In the genomic region with DNA sequence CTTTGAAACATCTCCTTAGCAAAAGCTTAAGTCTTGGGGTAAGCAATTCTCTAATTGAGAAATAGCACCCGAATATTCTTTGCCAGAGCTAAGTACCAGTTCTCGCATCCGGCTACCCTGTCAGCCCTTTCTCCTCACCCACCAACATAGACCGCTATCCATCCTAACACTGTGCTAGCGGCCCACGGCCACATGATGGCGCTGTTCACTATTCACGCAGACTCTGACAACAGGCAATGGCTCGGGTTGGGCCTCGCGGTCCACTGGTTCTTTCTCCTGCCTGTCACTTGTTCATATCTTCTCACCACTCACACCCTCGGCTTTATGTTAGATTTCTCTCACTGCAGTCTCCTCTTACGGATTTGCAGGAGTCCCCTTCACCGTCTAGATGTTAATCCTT, we compare ENCODE assay signal across 8 mouse cellular contexts. TPM values are rescaled to one million over a fixed set of nuclear protein-coding genes. Genes with fewer than 3 reads are reported as not detected.
DNase-seq lines count a peak whose midpoint lies in the region; ATAC-seq and TF ChIP-seq lines count a peak whose summit lies in the region.

No protein-coding gene starts in this region.

- no peak overlapping the region for H3K4me2 ChIP-seq in kidney, embryonic 14.5 days (replicated peaks; ENCODE audit: low read depth, low read length)
- H3K4me2 ChIP-seq in forebrain, embryonic 15.5 days (replicated peaks): no peak overlapping the region

- H3K4me1 ChIP-seq in kidney, embryonic 14.5 days (ENCODE audit: control insufficient read depth, insufficient read depth, low read length): no peaks in the 10 kb centered on the region
- no peaks in the 10 kb centered on the region for H3K4me1 ChIP-seq in ES-Bruce4 (ENCODE audit: control insufficient read depth, insufficient read depth, low read length)
- H3K4me1 ChIP-seq in bone marrow macrophage, adult 2 months (ENCODE audit: control insufficient read depth, insufficient read depth, low read length): no peaks in the 10 kb centered on the region
- no peaks in the 10 kb centered on the region for H3K4me1 ChIP-seq in forebrain, embryonic 15.5 days

- peak; percentile 63 for DNase-seq in kidney, adult 18-20 months
- peak; percentile 46 for DNase-seq in gastrocnemius, adult 2 months
- DNase-seq in liver: peak; percentile 58
- peak; percentile 68 for DNase-seq in ovary, postnatal 36 days (ENCODE audit: low spot score)

- H3K36me3 ChIP-seq in kidney, embryonic 14.5 days (ENCODE audit: control insufficient read depth, insufficient read depth, low read length): no peaks in the 10 kb centered on the region
- H3K36me3 ChIP-seq in ES-Bruce4 (ENCODE audit: control insufficient read depth, insufficient read depth, low read length, poor library complexity, severe bottlenecking): no peaks in the 10 kb centered on the region
- H3K36me3 ChIP-seq in forebrain, embryonic 15.5 days: no peaks in the 10 kb centered on the region

- no peak overlapping the region for H3K27ac ChIP-seq in kidney, embryonic 14.5 days (ENCODE audit: low read depth, low read length)
- H3K27ac ChIP-seq in ES-Bruce4 (ENCODE audit: insufficient read depth, low read length): no peak overlapping the region
- no peak overlapping the region for H3K27ac ChIP-seq in bone marrow macrophage, adult 2 months (ENCODE audit: insufficient read depth, low read depth, low read length)
- no peak overlapping the region for H3K27ac ChIP-seq in gastrocnemius, adult 2 months
- no peak overlapping the region for H3K27ac ChIP-seq in forebrain, embryonic 15.5 days (replicated peaks)

- TF ChIP-seq POLR2A in ES-Bruce4 (IDR thresholded peaks at IDR 0.05; ENCODE audit: insufficient read depth, low read length): no peak
- TF ChIP-seq POLR2A in bone marrow macrophage, adult 2 months (IDR thresholded peaks at IDR 0.05; ENCODE audit: borderline replicate concordance, low read depth, low read length): no peak

- TF ChIP-seq EP300 in ES-Bruce4 (IDR thresholded peaks at IDR 0.05; ENCODE audit: insufficient read depth, low read depth, low read length): no peak

- H3K27me3 ChIP-seq in kidney, embryonic 14.5 days (ENCODE audit: control insufficient read depth, insufficient read depth, low read length): no peaks in the 10 kb centered on the region
- H3K27me3 ChIP-seq in ES-Bruce4 (ENCODE audit: control insufficient read depth, insufficient read depth, low read length, poor library complexity, severe bottlenecking): no peaks in the 10 kb centered on the region
- no peaks in the 10 kb centered on the region for H3K27me3 ChIP-seq in forebrain, embryonic 15.5 days

- no peak overlapping the region for H3K9ac ChIP-seq in kidney, embryonic 14.5 days (ENCODE audit: low read depth, low read length)
- H3K9ac ChIP-seq in ES-Bruce4 (ENCODE audit: low read depth, poor library complexity, severe bottlenecking): no peak overlapping the region
- no peak overlapping the region for H3K9ac ChIP-seq in forebrain, embryonic 15.5 days (replicated peaks)

- H3K4me3 ChIP-seq in kidney, embryonic 14.5 days (ENCODE audit: low read length): no peak overlapping the region
- H3K4me3 ChIP-seq in ES-Bruce4 (ENCODE audit: low read depth, low read length): no peak overlapping the region
- no peak overlapping the region for H3K4me3 ChIP-seq in bone marrow macrophage, adult 2 months (ENCODE audit: insufficient read depth, low read length)
- H3K4me3 ChIP-seq in gastrocnemius, adult 2 months: no peak overlapping the region
- H3K4me3 ChIP-seq in forebrain, embryonic 15.5 days: no peak overlapping the region

- ATAC-seq in kidney, embryonic 14.5 days (ENCODE audit: low FRiP score, low TSS enrichment): no peak
- ATAC-seq in forebrain, embryonic 15.5 days (replicated peaks): no peak

- peak; percentile 98 for TF ChIP-seq CTCF in ES-Bruce4 (IDR thresholded peaks at IDR 0.05; ENCODE audit: low read depth, low read length)
- TF ChIP-seq CTCF in bone marrow macrophage, adult 2 months (IDR thresholded peaks at IDR 0.05; ENCODE audit: low read depth, low read length): peak; percentile 55; the same call in 1 of the 2 replicates
- TF ChIP-seq CTCF in gastrocnemius, adult 2 months (IDR thresholded peaks at IDR 0.05): peak; percentile 73

- H3K9me3 ChIP-seq in kidney, embryonic 14.5 days (ENCODE audit: control insufficient read depth, low read length): peaks cover 4% of the 10 kb centered on the region; the same call in 1 of the 2 replicates
- no peaks in the 10 kb centered on the region for H3K9me3 ChIP-seq in ES-Bruce4 (replicated peaks; ENCODE audit: control insufficient read depth, insufficient read depth, low read length, poor library complexity, severe bottlenecking)
- H3K9me3 ChIP-seq in forebrain, embryonic 15.5 days: no peaks in the 10 kb centered on the region

- intact Hi-C loops in gastrocnemius, adult 2 months (cut with DNase I): loop anchor here (2.0 kb wide), 1 partner anchor 217 kb away; no protein-coding TSS in a partner anchor

- WGBS in kidney, embryonic 14.5 days: 54% methylated on average over 14 of the region's 14 CpGs
- 47% methylated on average over 14 of the region's 14 CpGs for WGBS in forebrain, embryonic 15.5 days

RNA-seq across cellular contexts. Expression of a gene that starts 14.7 kb away (rescaled TPM):
- polyA plus RNA-seq in kidney, embryonic 14.5 days (2014; fragmentation: Nextera tagmentation; extraction: Ambion mirVana): 47.8 and 48.1 TPM in 2 replicates
- 15.5 and 17.6 TPM in 2 replicates for polyA plus RNA-seq in ES-Bruce4 (2011; ENCODE audit: insufficient read depth, insufficient read length, low read depth, missing spikeins)
- polyA plus RNA-seq in bone marrow macrophage, adult 2 months (2012; ENCODE audit: insufficient read depth, insufficient read length, missing spikeins): 8.8 and 11.8 TPM in 2 replicates
- 100 to 1,000 TPM in 1 of 2 experiments, 10 to 100 TPM in 1; 86.2 to 154 TPM for total RNA-seq in gastrocnemius, adult 2 months (2021)
- polyA plus RNA-seq in forebrain, embryonic 15.5 days (2015; fragmentation: Nextera tagmentation; extraction: Ambion mirVana): 32.2 and 32.3 TPM in 2 replicates

RNA-seq across cellular contexts. Expression of a gene that starts 28.0 kb away (rescaled TPM):
- 6.5 and 7.8 TPM in 2 replicates for polyA plus RNA-seq in kidney, embryonic 14.5 days (2014; fragmentation: Nextera tagmentation; extraction: Ambion mirVana)
- polyA plus RNA-seq in ES-Bruce4 (2011; ENCODE audit: insufficient read depth, insufficient read length, low read depth, missing spikeins): not detected in 2 replicates
- not detected in 2 replicates for polyA plus RNA-seq in bone marrow macrophage, adult 2 months (2012; ENCODE audit: insufficient read depth, insufficient read length, missing spikeins)
- total RNA-seq in gastrocnemius, adult 2 months (2021): not detected
- 0.23 and 0.28 TPM in 2 replicates for polyA plus RNA-seq in forebrain, embryonic 15.5 days (2015; fragmentation: Nextera tagmentation; extraction: Ambion mirVana)

RNA-seq across cellular contexts. Expression of a gene that starts 32.5 kb away (rescaled TPM):
- 52.2 and 77.2 TPM in 2 replicates for polyA plus RNA-seq in kidney, embryonic 14.5 days (2014; fragmentation: Nextera tagmentation; extraction: Ambion mirVana)
- polyA plus RNA-seq in ES-Bruce4 (2011; ENCODE audit: insufficient read depth, insufficient read length, low read depth, missing spikeins): 201 and 210 TPM in 2 replicates
- 17.6 and 21.1 TPM in 2 replicates for polyA plus RNA-seq in bone marrow macrophage, adult 2 months (2012; ENCODE audit: insufficient read depth, insufficient read length, missing spikeins)
- 10 to 100 TPM; 17.5 to 19.6 TPM for total RNA-seq in gastrocnemius, adult 2 months (2021)
- polyA plus RNA-seq in forebrain, embryonic 15.5 days (2015; fragmentation: Nextera tagmentation; extraction: Ambion mirVana): 49.3 and 57.8 TPM in 2 replicates

RNA-seq across cellular contexts. Expression of a gene that starts 37.5 kb away (rescaled TPM):
- 83.0 and 99.3 TPM in 2 replicates for polyA plus RNA-seq in kidney, embryonic 14.5 days (2014; fragmentation: Nextera tagmentation; extraction: Ambion mirVana)
- 18.6 and 19.1 TPM in 2 replicates for polyA plus RNA-seq in ES-Bruce4 (2011; ENCODE audit: insufficient read depth, insufficient read length, low read depth, missing spikeins)
- 40.6 and 42.0 TPM in 2 replicates for polyA plus RNA-seq in bone marrow macrophage, adult 2 months (2012; ENCODE audit: insufficient read depth, insufficient read length, missing spikeins)
- total RNA-seq in gastrocnemius, adult 2 months (2021): 1 to 10 TPM; 2.2 to 2.6 TPM
- polyA plus RNA-seq in forebrain, embryonic 15.5 days (2015; fragmentation: Nextera tagmentation; extraction: Ambion mirVana): 30.8 and 33.4 TPM in 2 replicates

RNA-seq across cellular contexts. Expression of a gene that starts 41.3 kb away (rescaled TPM):
- 0.26 TPM in 1 of 2 replicates, not detected in the other for polyA plus RNA-seq in kidney, embryonic 14.5 days (2014; fragmentation: Nextera tagmentation; extraction: Ambion mirVana)
- polyA plus RNA-seq in ES-Bruce4 (2011; ENCODE audit: insufficient read depth, insufficient read length, low read depth, missing spikeins): 0.31 and 0.59 TPM in 2 replicates
- polyA plus RNA-seq in bone marrow macrophage, adult 2 months (2012; ENCODE audit: insufficient read depth, insufficient read length, missing spikeins): 0.27 and 0.50 TPM in 2 replicates
- not detected for total RNA-seq in gastrocnemius, adult 2 months (2021)
- polyA plus RNA-seq in forebrain, embryonic 15.5 days (2015; fragmentation: Nextera tagmentation; extraction: Ambion mirVana): 0.23 TPM in 1 of 2 replicates, not detected in the other
